Mouse (Mus musculus): ENCODE data around the gene Nexn.

The Nexn gene

GRCm38 (mm10) chr3:152192238-152192931 lies 73.8 kb downstream of the Nexn start:
- DNase-seq, result no peak

- DNase-seq, result no peak
Observed at GRCm38 (mm10) chr3:152191791-152192237, 74.3 kb downstream of the Nexn start.

- no peak for DNase-seq
Observed at GRCm38 (mm10) chr3:152190679-152191477, 75.3 kb downstream of the Nexn start.

- DNase-seq, result no peak
Observed at GRCm38 (mm10) chr3:152189306-152189705, 76.8 kb downstream of the Nexn start.

Measured in right cerebral cortex, postnatal 25 days (tissue).